Mouse (Mus musculus) thymus, postnatal 4 days (tissue): Measurements from ENCODE around the gene Srm.

ENCODE experiments used
- DNase-seq: peaks from one replicate; pipeline ENCODE4 v3.0.0; 2021

Srm gene

GRCm38 (mm10) chr4:148602357-148603120, 11.2 kb downstream of the Srm start, which contains the start of gene Masp2:
TSS of gene Masp2 (plus strand) at chr4:148602554.
- DNase-seq = no peak

GRCm38 (mm10) chr4:148603376-148604139, 12.3 kb downstream of the Srm start:
- DNase-seq = no peak

DNA sequence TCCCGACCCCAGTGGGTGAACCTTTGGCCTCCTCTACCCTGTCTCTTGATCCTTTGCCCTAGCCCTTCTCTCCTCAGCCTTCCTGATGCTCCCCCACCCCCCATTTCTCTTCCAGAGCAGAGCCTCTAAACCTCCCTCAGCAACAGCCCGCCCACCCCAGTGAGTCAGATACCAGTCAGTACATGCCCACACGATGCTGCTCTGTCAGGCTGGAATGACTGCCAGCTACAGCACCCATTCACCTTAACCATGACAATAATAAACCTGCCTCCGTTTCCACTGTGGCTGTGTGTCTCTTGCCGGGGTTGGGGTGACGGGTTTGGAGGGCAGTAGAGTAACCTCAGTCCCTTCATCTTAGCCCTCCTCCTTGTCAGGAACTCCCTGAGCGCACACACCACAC, 12.8 kb downstream of the Srm start:
- no peak for DNase-seq

DNA sequence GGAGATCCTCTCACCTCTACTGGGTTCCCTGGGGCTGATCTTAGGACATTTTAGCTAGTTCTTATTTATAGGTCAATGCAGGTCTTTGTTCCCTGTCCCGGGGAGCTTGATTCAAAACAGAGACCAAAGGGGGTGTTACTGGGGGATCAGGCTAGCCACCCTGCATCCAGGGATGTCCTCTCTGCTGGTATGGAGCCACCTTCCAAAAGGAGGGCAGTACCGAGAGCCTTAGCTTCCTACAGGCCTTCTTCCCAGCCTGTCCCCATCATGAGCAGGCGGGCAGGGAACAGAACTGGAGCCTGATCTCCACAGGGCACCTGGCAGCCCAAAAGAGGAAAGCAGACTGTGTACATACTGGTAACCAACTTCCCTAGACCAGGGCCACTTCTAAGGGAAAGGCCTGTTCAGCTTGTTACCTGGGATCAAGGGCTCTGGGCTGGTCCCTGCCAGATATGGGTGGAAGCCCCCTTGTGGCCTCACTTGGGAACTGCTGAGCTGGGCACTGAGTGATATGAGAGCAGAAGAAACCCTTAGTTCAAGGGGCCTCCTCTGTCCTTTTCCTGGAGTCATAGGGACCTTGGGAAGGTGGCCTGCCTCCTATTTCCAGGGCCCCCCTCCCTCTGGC, 13.3 kb downstream of the Srm start:
- DNase-seq = peak; percentile 86

- peak; percentile 94 for DNase-seq
Observed at GRCm38 (mm10) chr4:148607758-148608157, 16.5 kb downstream of the Srm start.

GRCm38 (mm10) chr4:148609805-148610204, 18.5 kb downstream of the Srm start:
- no peak for DNase-seq

DNA sequence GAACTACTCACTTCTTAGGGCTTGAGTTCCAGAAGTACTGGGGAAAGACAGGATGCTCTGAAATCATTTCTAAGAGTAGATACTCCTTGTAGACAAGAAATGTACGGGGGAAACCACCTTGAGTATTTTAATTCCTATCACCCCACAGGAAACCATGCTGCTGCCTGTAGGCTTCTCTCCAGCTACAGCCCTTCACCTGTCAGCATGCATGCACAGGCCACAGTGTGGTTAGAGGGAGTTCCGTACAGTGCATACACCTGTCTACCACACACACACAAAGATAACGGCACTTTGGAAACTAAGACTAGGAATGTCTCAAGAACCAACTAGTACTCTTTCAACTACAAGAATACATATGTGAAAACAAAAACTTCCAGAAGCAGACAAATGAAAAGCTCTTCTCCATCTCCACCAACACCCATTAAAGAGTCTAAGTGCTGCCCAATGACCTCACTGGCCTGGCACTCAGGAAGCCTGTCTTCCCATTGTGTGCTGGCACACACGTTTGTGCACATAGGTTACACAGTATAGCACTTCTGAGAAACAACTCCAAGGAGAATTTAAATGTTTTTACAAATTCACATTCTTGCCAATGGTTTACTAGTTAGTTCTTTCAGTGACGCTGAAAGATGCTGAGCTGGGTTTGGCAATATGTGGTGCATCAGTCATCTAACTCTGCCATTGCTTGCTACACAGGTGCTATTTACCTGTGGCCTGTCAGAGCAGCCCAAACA, 19.5 kb downstream of the Srm start:
- DNase-seq = no peak

DNA sequence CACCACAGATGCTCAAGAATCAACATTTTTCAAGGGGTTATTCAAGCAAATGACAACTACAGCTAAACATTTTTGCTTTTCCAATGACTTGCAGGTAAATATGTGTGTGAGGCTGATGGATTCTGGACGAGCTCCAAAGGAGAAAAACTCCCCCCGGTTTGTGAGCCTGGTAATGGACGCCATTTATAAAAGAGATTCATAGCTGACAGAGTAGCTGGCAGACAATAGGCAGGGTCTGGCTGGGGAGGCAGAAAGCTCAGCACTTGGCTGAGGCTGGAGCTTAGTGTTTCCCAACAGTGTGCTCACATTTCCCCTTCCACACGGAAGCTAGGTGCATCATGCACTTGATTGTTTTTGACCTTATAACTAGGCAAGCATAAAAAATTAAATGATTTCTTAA, 21.3 kb downstream of the Srm start:
- DNase-seq = no peak

- DNase-seq = no peak
Observed at GRCm38 (mm10) chr4:148613738-148614137, 22.4 kb downstream of the Srm start.

GRCm38 (mm10) chr4:148619805-148620204, 28.5 kb downstream of the Srm start:
- DNase-seq = no peak

DNA sequence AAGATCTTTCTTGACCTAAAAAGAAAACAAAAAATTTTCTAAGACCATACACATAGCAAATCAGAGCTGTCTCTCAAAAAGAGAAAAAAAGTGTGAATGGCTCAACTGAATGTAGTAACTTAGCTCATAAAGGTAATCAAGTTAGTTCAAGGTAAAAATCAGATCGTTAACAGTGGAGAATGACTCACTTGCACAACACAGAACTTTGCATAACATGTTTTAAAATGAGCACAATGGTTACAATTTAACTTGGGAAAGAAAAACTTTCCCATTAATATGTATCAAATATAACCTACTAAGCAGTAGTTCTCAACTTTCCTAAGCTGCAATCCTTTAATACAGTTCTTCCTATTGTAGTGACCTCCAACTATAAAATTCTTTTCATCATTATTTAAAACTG, 29.4 kb downstream of the Srm start:
- DNase-seq = no peak

DNA sequence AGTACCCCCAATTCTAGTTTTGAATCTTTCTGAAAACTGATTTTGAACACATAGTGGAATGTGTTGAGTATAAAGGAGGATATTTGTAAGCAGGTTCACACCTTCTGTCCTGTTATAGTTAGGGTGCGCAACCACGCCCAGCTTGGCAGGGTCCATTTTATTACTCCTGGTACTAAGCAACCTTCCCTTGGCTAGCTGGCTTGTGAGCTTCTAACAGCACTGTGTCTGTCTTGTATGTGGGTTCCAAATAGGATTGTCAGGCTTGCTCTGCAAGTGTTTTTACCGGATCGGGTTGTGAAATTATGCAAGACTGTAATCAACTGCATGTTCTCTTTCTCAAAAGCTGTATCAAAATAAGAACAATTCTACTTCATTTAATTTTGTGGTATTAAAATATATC, 31.2 kb downstream of the Srm start:
- DNase-seq = no peak

- DNase-seq = no peak
Observed at GRCm38 (mm10) chr4:148623609-148624008, 32.3 kb downstream of the Srm start.

- DNase-seq = no peak
Observed at GRCm38 (mm10) chr4:148625010-148625409, 33.7 kb downstream of the Srm start.

DNA sequence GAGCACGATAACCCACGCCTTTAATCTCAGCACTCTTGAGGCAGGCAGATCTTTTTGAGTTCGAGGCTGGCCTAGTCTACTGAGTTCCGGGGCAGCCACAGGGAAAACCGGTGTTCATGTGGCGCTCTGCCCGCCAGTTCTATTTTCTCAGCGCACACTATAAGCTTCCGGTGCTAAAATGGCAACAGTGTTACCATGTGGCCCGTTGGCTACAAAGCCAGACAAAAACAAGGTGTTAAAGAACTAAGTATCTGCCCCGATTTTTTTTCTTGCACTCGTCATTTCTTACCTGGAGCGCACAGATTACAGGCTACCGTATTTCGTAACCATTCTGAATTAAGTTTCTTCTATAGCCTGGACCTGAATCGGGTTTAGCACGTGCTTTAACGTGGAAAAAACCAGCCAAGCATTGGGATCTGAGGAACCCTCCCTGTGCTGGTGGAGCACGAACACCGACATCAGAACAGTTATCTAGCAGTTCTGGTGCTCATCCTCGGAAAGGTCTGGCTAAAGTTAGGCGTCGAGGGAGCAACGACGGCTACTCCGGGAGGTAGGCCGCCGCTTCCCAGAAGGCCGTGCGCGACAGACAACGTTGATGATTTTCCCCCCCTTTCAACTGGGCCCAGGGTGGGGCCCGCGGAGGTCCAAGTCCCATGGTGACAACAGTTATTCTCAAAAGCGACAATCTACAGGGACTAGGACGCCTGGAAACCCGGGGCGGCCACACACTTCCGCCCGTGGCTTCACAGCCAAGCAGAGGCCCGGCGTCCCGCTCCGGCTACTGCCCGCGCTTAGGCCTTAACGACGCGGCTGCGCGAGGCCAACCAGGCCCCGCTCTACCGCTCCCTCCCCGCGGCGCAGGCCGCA, 34.7 kb downstream of the Srm start:
- peak; percentile 54 for DNase-seq

DNA sequence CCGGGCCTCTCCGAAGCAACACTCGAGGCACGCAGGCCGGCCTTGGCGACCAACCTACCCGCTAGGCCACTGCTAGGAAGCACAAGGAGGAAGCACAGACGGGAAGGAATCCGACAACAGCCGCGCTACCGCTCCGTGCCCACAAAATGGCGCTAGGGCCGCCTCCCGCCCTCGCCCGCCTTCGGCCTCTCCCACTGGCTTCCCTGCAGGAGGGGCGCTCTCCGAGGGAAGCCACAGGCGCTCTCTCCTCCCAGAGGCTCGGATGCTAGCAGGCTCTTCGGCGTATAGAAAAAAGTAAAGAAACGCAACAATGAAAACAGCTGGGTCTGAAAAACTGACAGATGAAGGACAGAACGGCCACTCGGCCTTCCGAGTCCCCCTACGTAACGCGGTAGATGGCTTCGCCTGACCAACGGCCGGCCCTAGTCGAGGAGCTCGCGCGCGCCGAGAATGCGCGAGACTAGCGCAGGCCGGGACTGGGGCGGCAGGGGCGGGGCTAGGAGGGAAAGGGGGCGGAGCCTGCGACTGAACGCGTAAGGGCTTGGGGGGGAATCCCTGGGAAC, 35.4 kb downstream of the Srm start, which contains the start of gene Tardbp:
Gene Tardbp (minus strand): TSS at position 397 of the 563 bp plus-strand sequence.
- DNase-seq = peak; percentile 99

- DNase-seq = no peak
Observed at GRCm38 (mm10) chr4:148627246-148627645, 35.9 kb downstream of the Srm start.

DNA sequence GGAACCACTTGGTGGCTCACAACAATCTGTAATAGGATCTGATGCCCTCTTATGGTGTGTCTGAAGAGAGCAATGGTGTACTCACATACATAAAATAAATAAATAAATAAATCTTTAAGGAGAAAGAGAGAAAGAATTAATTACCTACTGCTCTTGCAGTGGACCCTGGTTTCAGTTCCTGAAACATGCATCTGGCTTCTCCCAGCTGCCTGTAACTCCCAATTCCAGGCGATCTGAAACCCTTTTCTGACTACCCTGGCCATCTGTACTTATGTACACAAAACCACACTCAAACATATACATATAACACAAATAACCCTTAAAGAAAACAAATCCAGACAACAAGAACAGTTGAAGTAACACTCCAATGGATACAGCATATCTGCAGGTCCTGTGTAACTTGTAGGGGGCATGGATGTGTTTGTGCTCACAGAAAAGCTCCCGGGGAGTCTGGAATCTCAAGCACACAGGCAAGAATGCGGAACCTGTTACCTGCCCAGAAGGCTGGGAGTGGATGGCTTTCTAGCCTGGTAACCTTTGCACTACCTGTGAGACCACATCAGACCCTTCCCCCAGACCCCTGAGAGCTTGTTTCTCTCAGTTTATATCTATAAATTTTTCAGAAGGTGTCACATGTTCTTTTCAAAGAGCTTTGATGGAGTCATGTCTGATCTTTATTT, 40.9 kb downstream of the Srm start:
- DNase-seq = no peak

DNA sequence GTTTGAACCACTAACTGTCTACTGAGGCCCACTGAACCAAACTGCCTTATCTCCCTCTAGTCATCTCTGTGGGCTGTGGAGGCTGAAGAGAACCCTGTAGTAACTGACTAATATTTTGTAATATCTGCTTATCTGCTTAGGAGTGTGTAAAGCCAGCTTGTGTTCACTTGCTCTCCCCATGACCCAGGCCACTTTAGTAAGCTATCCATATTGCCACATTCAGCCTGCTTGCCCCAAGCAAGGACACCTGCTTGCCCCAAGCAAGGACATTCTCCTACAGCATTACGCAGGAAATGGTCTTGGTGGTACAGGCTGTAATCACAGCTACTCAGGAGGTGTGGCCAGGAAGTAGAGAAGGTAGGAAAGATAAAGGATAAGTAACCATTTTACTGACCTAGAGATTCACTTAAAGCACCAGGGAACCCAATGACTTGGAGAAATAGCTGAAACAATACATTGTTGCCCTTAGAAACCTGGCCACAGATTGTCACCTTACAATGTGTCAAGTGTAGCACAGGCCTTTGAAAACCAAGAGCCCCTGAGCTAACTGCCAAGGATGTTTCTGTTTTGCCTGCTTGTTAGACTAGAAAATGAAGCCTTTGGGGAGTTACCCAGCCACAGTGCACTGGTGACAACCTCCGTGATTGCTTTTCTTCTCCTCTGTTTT, 42.2 kb downstream of the Srm start:
- no peak for DNase-seq

GRCm38 (mm10) chr4:148635309-148635708, 44.0 kb downstream of the Srm start:
- no peak for DNase-seq
